Mouse (Mus musculus) spleen, adult 2 months (tissue): ENCODE data around the gene Slc6a20b. TPM values are rescaled to one million over a fixed set of nuclear protein-coding genes. Genes with fewer than 3 reads are reported as not detected.

Source experiments
- DNase-seq, 2 experiments: peaks; one replicate each; pipeline versions ENCODE4 v3.0.0 to v3.0.0-alpha.2; 2012 to 2021; ENCODE audit warnings: low spot score in 2 of 2, low read depth in 1 of 2
- H3K27ac ChIP-seq: fragments of 200-500 bp; 2 replicates; pipeline ENCODE4 v1.5.1; 2012; ENCODE audit warnings: low read length, inconsistent platforms; ENCODE audit not compliant: insufficient read depth
- H3K27me3 ChIP-seq: fragments of 200-500 bp; 2 replicates; pipeline ENCODE4 v1.6.1; 2012; ENCODE audit warnings: mild to moderate bottlenecking, moderate library complexity, low read length, inconsistent platforms; ENCODE audit not compliant: control insufficient read depth, insufficient read depth
- H3K36me3 ChIP-seq: fragments of 200-500 bp; 2 replicates; pipeline ENCODE4 v1.6.1; 2012; ENCODE audit warnings: mild to moderate bottlenecking, low read length, inconsistent platforms; ENCODE audit not compliant: control insufficient read depth, insufficient read depth
- H3K4me1 ChIP-seq: fragments of 200-500 bp; 2 replicates; pipeline ENCODE4 v1.6.1; 2011; ENCODE audit warnings: inconsistent platforms; ENCODE audit not compliant: control insufficient read depth, insufficient read depth, insufficient read length
- H3K4me3 ChIP-seq: fragments of 200-500 bp; 2 replicates; pipeline ENCODE4 v1.5.1; 2011; ENCODE audit warnings: mild to moderate bottlenecking, inconsistent platforms; ENCODE audit not compliant: insufficient read depth, insufficient read length; ENCODE audit errors: extremely low read depth
- CTCF ChIP-seq: fragments of 200-500 bp; IDR thresholded peaks from 2 replicates; pipeline ENCODE4 v1.5.1; 2011; ENCODE audit warnings: mild to moderate bottlenecking, inconsistent platforms; ENCODE audit not compliant: insufficient read depth, insufficient read length, insufficient replicate concordance; ENCODE audit errors: extremely low read depth
- POLR2A ChIP-seq: fragments of 200-500 bp; IDR thresholded peaks from 2 replicates; pipeline ENCODE4 v1.6.1; 2011; ENCODE audit warnings: low read depth, low read length, inconsistent platforms
- WGBS: fragments of 180-500 bp; shearing (Covaris S2); methylation state at CpG from one replicate; pipeline ENCODE4 v1.1.7; 2018; 5-methylcytosine and 5-hydroxymethylcytosine counted together
- polyA plus RNA-seq: library from polyadenylated mRNA; depleted of rRNA; stranded (reverse); fragments of >200 nt; gene quantifications from 2 replicates; pipeline ENCODE4 v1.2.3, GENCODE M21; 2012; rRNA removed

Slc6a20b gene
- polyA plus RNA-seq, 1 experiment = 0.25 TPM

- Histone ChIP-seq H3K27me3 (no peaks in the 10 kb centered on the region), H3K36me3 (peaks cover 6% of the 10 kb centered on the region), H3K4me3 (no peak overlapping the region), H3K27ac (no peak overlapping the region), H3K4me1 (no peaks in the 10 kb centered on the region; the same call in 1 of the 2 replicates)
- 94% methylated on average over 2 of the region's 2 CpGs for WGBS
- DNase-seq = no peak
- no peak for TF ChIP-seq CTCF
- no peak for TF ChIP-seq POLR2A
Observed at GRCm38 (mm10) chr9:123596910-123597309, 35.5 kb downstream of the Slc6a20b start.

GRCm38 (mm10) chr9:123595194-123595593 lies 37.2 kb downstream of the Slc6a20b start:
- Histone ChIP-seq H3K4me1 (no peaks in the 10 kb centered on the region; the same call in 1 of the 2 replicates), H3K27me3 (no peaks in the 10 kb centered on the region), H3K36me3 (peaks cover 10% of the 10 kb centered on the region), H3K4me3 (no peak overlapping the region), H3K27ac (no peak overlapping the region)
- no peak for TF ChIP-seq POLR2A
- TF ChIP-seq CTCF = no peak
- WGBS = 79% methylated on average over 4 of the region's 4 CpGs
- no peak for DNase-seq

- Histone ChIP-seq H3K27me3 (no peaks in the 10 kb centered on the region), H3K27ac (no peak overlapping the region), H3K4me3 (no peak overlapping the region), H3K4me1 (no peaks in the 10 kb centered on the region), H3K36me3 (peaks cover 24% of the 10 kb centered on the region)
- TF ChIP-seq CTCF = no peak
- no peak for TF ChIP-seq POLR2A
- 86% methylated on average over 7 of the region's 7 CpGs for WGBS
- DNase-seq = no peak
Observed at GRCm38 (mm10) chr9:123589240-123589910, 43.0 kb downstream of the Slc6a20b start.

- no peaks in the 10 kb centered on the region for H3K27me3 ChIP-seq
- no peak for DNase-seq
- WGBS = 84% methylated on average over 10 of the region's 10 CpGs
- no peaks in the 10 kb centered on the region for H3K4me1 ChIP-seq
- TF ChIP-seq CTCF (no peak), POLR2A (no peak)
- peaks cover 18% of the 10 kb centered on the region for H3K36me3 ChIP-seq
- H3K27ac ChIP-seq = no peak overlapping the region
- H3K4me3 ChIP-seq = no peak overlapping the region
Observed at GRCm38 (mm10) chr9:123577360-123578192, 54.8 kb downstream of the Slc6a20b start.

GRCm38 (mm10) chr9:123554599-123554998 lies 77.8 kb downstream of the Slc6a20b start:
- WGBS = 91% methylated on average over 3 of the region's 3 CpGs
- TF ChIP-seq CTCF (no peak), POLR2A (no peak)

More at GRCm38 (mm10) chr9:123554599-123554998, 77.8 kb downstream of the Slc6a20b start:
- H3K4me1 ChIP-seq = no peaks in the 10 kb centered on the region
- peaks cover 20% of the 10 kb centered on the region for H3K36me3 ChIP-seq
- no peak for DNase-seq
- no peaks in the 10 kb centered on the region for H3K27me3 ChIP-seq
- no peak overlapping the region for H3K4me3 ChIP-seq
- no peak overlapping the region for H3K27ac ChIP-seq

Other genes with a start within 250 kb of the Slc6a20b start
- 45.1 and 55.1 TPM in 2 replicates for gene Limd1, start 153.9 kb downstream of the Slc6a20b start, polyA plus RNA-seq
- gene Sacm1l, start 102.8 kb downstream of the Slc6a20b start, polyA plus RNA-seq = 2.5 TPM in 2 replicates
- gene Ccr9, start 45.9 kb upstream of the Slc6a20b start, polyA plus RNA-seq = 8.2 and 8.7 TPM in 2 replicates
- gene Slc6a20a, start 46.3 kb upstream of the Slc6a20b start, polyA plus RNA-seq = 5.8 and 7.1 TPM in 2 replicates
- 1.00 and 1.4 TPM in 2 replicates for gene Lztfl1, start 85.1 kb upstream of the Slc6a20b start, polyA plus RNA-seq
- gene Cxcr6, start 173.9 kb upstream of the Slc6a20b start, polyA plus RNA-seq = 4.2 and 5.2 TPM in 2 replicates
- gene Fyco1, start 219.3 kb upstream of the Slc6a20b start, polyA plus RNA-seq = 5.0 and 6.0 TPM in 2 replicates
- 3.2 and 3.5 TPM in 2 replicates for gene Xcr1, start 229.5 kb upstream of the Slc6a20b start, polyA plus RNA-seq